Mouse (Mus musculus): Measurements from ENCODE around the gene Sestd1.

- no peak for TF ChIP-seq POLR2A (IDR thresholded peaks at IDR 0.05; ENCODE audit: borderline replicate concordance, extremely low read depth, low read depth, low read length)
- TF ChIP-seq CTCF (IDR thresholded peaks at IDR 0.05; ENCODE audit: insufficient read depth, low read length) = no peak
Observed at GRCm38 (mm10) chr2:77251736-77252135, 28.7 kb downstream of the Sestd1 start.

Data from lung, adult 2 months (tissue).